ENCODE assay signal across 19 mouse cellular contexts in the genomic region with DNA sequence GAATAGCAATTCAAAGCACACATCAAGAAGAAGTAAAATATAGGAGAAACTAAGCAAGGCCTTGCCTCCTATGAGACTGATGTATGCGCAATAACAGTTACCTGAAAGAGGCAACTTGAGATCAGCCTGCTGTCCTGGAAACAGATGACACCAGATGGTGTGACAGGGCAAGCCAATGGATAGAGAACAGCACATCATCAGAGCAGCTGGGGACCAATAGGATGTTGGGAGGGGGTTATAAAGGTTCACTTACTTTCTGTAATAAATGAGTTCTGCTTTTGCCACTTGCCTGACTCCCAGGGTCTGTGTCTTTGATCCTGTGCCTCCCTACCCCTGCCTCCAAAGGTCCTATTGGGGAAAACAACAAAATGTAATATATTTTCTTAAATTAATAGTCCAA.
DNase-seq lines count a peak whose midpoint lies in the region; ATAC-seq lines count a peak whose summit lies in the region.
"Had no signal": no experiment of that assay in that cellular context is flagged by ENCODE, and none has a peak within 500 bp of the region (broad histone marks: within the 10 kb centered on the region; RNA-seq: fewer than 3 reads in every experiment).

No protein-coding gene starts in this region.

- no peaks in the 10 kb centered on the region for H3K27me3 ChIP-seq in hindbrain, embryonic 12.5 days
- H3K27me3 ChIP-seq in hindbrain, embryonic 13.5 days = no peaks in the 10 kb centered on the region
- H3K27me3 ChIP-seq: kidney, embryonic 15.5 days; limb, embryonic 15.5 days; midbrain, embryonic 13.5 days; neural tube, embryonic 13.5 days had no signal

- H3K36me3 ChIP-seq in hindbrain, embryonic 12.5 days = no peaks in the 10 kb centered on the region
- no peaks in the 10 kb centered on the region for H3K36me3 ChIP-seq in hindbrain, embryonic 13.5 days
- H3K36me3 ChIP-seq: kidney, embryonic 15.5 days; limb, embryonic 15.5 days; midbrain, embryonic 13.5 days; neural tube, embryonic 13.5 days had no signal

- no peak overlapping the region for H3K4me3 ChIP-seq in hindbrain, embryonic 12.5 days
- no peak overlapping the region for H3K4me3 ChIP-seq in hindbrain, embryonic 13.5 days
- H3K4me3 ChIP-seq: kidney, embryonic 15.5 days; limb, embryonic 15.5 days; midbrain, embryonic 13.5 days; neural tube, embryonic 13.5 days had no signal

- H3K4me1 ChIP-seq in hindbrain, embryonic 12.5 days = no peaks in the 10 kb centered on the region
- no peaks in the 10 kb centered on the region for H3K4me1 ChIP-seq in hindbrain, embryonic 13.5 days (replicated peaks)
- H3K4me1 ChIP-seq: kidney, embryonic 15.5 days; limb, embryonic 15.5 days; midbrain, embryonic 13.5 days; neural tube, embryonic 13.5 days had no signal

- no peak for DNase-seq in Muller cell, postnatal 12 days (ENCODE audit: inconsistent ontology term)
- DNase-seq in layer of hippocampus, adult 9-11 months = no peak
- DNase-seq: adrenal gland, adult 2 months; cerebellum, adult 2 months; gastrocnemius, postnatal 10 days; heart, postnatal 10 days; liver, postnatal 0 days; thymus, postnatal 25 days had no signal

- ATAC-seq in hindbrain, embryonic 12.5 days (ENCODE audit: low FRiP score) = peak; percentile 29; the same call in 1 of the 2 replicates
- ATAC-seq in hindbrain, embryonic 13.5 days (ENCODE audit: low FRiP score) = no peak
- ATAC-seq in CD4-positive, CD25-positive, alpha-beta regulatory T cell, adult 4 months = peak; percentile 43
- peak; percentile 83 for ATAC-seq in common myeloid progenitor, adult 5-6 weeks (replicated peaks; ENCODE audit: low read depth, poor library complexity, severe bottlenecking)
- peak; percentile 97 for ATAC-seq in neutrophil, adult 5-6 weeks (ENCODE audit: extremely low read depth, insufficient number of reproducible peaks, low FRiP score, poor library complexity, severe bottlenecking)
- ATAC-seq: inflammation-experienced regulatory T-cells, adult 6 months; liver, postnatal 0 days; midbrain, embryonic 13.5 days had no signal

- no peaks in the 10 kb centered on the region for H3K9me3 ChIP-seq in hindbrain, embryonic 12.5 days (replicated peaks)
- H3K9me3 ChIP-seq in hindbrain, embryonic 13.5 days = no peaks in the 10 kb centered on the region
- H3K9me3 ChIP-seq: kidney, embryonic 15.5 days; limb, embryonic 15.5 days; midbrain, embryonic 13.5 days; neural tube, embryonic 13.5 days had no signal

- H3K4me2 ChIP-seq in hindbrain, embryonic 12.5 days (replicated peaks) = no peak overlapping the region
- H3K4me2 ChIP-seq in hindbrain, embryonic 13.5 days = no peak overlapping the region
- H3K4me2 ChIP-seq: kidney, embryonic 15.5 days; limb, embryonic 15.5 days; midbrain, embryonic 13.5 days; neural tube, embryonic 13.5 days had no signal

- no peak overlapping the region for H3K9ac ChIP-seq in hindbrain, embryonic 12.5 days
- H3K9ac ChIP-seq in hindbrain, embryonic 13.5 days = no peak overlapping the region
- H3K9ac ChIP-seq: kidney, embryonic 15.5 days; limb, embryonic 15.5 days; liver, postnatal 0 days; midbrain, embryonic 13.5 days; neural tube, embryonic 13.5 days had no signal

- H3K27ac ChIP-seq in hindbrain, embryonic 12.5 days = no peak overlapping the region
- no peak overlapping the region for H3K27ac ChIP-seq in hindbrain, embryonic 13.5 days
- H3K27ac ChIP-seq: kidney, embryonic 15.5 days; limb, embryonic 15.5 days; midbrain, embryonic 13.5 days; neural tube, embryonic 13.5 days; stomach, postnatal 0 days had no signal

- 78% methylated on average over 1 of the region's 1 CpGs for WGBS in hindbrain, embryonic 12.5 days
- WGBS in hindbrain, embryonic 13.5 days = 94% methylated on average over 1 of the region's 1 CpGs
